Mouse (Mus musculus) adrenal gland, postnatal 14 days (tissue): Measurements from ENCODE around the gene Sh3bp5l. TPM values are rescaled to one million over a fixed set of nuclear protein-coding genes. Genes with fewer than 3 reads are reported as not detected.

Experiments
- DNase-seq: peaks from one replicate; pipeline ENCODE4 v3.0.0; 2021; ENCODE audit warnings: mixed read lengths
- total RNA-seq: library from RNA; stranded (reverse); gene quantifications from 2 replicates; pipeline ENCODE4 v1.2.3, GENCODE M21; 2021

Gene Sh3bp5l
- total RNA-seq, 1 experiment from 2014 or later = 38.5 TPM

DNA sequence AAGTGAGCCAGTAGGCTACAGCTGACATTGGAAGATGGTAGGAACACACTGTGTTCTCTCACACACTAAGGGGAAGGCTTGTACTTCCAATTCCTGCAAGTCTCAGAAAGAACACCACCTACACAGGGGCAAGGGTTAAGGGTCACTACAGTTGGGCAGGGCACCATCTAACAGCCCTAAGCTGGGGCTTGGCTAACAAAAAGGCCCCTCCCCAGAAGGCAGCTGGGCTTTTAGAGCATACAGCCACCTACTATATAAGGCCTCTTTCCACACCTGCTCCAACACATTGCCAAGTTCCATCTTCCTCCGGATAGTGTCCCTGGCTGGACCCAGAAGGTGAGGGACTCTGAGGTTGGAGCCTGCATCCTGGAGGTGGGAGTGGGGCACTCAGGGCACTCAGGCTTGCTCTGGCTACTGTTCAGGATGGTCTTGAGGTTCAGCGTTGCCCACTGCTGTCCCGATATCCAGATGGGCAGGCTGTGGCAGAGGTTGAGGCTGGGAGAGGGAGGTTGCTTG is 48.3 kb downstream of the Sh3bp5l start, which contains the start of gene Lypd8:
TSS of gene Lypd8 (plus strand) at position 281 of the 516 bp plus-strand sequence.
- DNase-seq = no peak

GRCm38 (mm10) chr11:58379516-58379915 is 49.0 kb downstream of the Sh3bp5l start:
- no peak for DNase-seq

DNA sequence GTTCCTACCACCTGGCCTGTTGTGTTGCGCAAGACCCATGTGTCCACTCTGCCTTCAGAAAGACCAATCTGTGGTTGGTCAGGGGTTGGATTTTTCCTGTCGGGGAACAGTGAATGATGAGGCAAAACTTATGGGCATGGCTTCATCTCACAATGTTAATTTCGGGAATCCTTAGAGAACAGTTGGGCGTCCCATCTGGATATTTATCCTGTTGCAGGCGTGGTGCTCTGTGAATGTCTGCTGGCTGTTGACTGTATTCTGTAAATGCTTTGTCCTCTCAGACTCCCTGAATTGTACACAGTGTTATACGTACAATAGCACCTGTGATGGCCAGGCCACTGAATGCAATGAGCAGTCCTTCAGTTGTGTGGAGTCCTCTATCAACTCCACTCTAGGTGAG is 51.9 kb downstream of the Sh3bp5l start:
- no peak for DNase-seq

Other genes with a start within 250 kb of the Sh3bp5l start
- gene Gm12248, start 237.6 kb upstream of the Sh3bp5l start, total RNA-seq = 0.26 and 0.30 TPM in 2 replicates
- 45.4 and 49.8 TPM in 2 replicates for gene Cnot8, start 226.6 kb upstream of the Sh3bp5l start, total RNA-seq
- gene Gemin5, start 162.2 kb upstream of the Sh3bp5l start, total RNA-seq = 20.2 and 23.4 TPM in 2 replicates
- gene Mrpl22, start 159.1 kb upstream of the Sh3bp5l start, total RNA-seq = 74.6 and 77.2 TPM in 2 replicates
- 8.5 and 8.9 TPM in 2 replicates for gene Igtp, start 131.2 kb upstream of the Sh3bp5l start, total RNA-seq
- gene Irgm2, start 131.1 kb upstream of the Sh3bp5l start, total RNA-seq = 7.1 and 9.2 TPM in 2 replicates
- not detected in 2 replicates for gene 4930438A08Rik, start 55.9 kb upstream of the Sh3bp5l start, total RNA-seq
- 9.1 and 9.3 TPM in 2 replicates for gene Zfp692, start 23.7 kb upstream of the Sh3bp5l start, total RNA-seq
- gene Zfp672, start 385 bp upstream of the Sh3bp5l start, total RNA-seq = 56.7 and 59.3 TPM in 2 replicates
- not detected in 2 replicates for gene Lypd8, start 48.3 kb downstream of the Sh3bp5l start, total RNA-seq
- gene 1810065E05Rik, start 90.4 kb downstream of the Sh3bp5l start, total RNA-seq = not detected in 2 replicates
- not detected in 2 replicates for gene Gm12253, start 101.8 kb downstream of the Sh3bp5l start, total RNA-seq
- not detected in 2 replicates for gene Lypd9, start 122.2 kb downstream of the Sh3bp5l start, total RNA-seq
- not detected in 2 replicates for gene Olfr30, start 131.5 kb downstream of the Sh3bp5l start, total RNA-seq
- gene Olfr332, start 161.8 kb downstream of the Sh3bp5l start, total RNA-seq = not detected in 2 replicates
- gene Olfr331, start 171.8 kb downstream of the Sh3bp5l start, total RNA-seq = not detected in 2 replicates
- gene Olfr330, start 204.1 kb downstream of the Sh3bp5l start, total RNA-seq = not detected in 2 replicates
- not detected in 2 replicates for gene Olfr329-ps, start 215.7 kb downstream of the Sh3bp5l start, total RNA-seq
- 0.15 TPM in 1 of 2 replicates, not detected in the other for gene Olfr328, start 224.9 kb downstream of the Sh3bp5l start, total RNA-seq
- gene Olfr224, start 239.8 kb downstream of the Sh3bp5l start, total RNA-seq = not detected in 2 replicates
- gene Olfr325, start 247.0 kb downstream of the Sh3bp5l start, total RNA-seq = not detected in 2 replicates